Comparison of ENCODE assay signal across 11 mouse cellular contexts in the genomic region with DNA sequence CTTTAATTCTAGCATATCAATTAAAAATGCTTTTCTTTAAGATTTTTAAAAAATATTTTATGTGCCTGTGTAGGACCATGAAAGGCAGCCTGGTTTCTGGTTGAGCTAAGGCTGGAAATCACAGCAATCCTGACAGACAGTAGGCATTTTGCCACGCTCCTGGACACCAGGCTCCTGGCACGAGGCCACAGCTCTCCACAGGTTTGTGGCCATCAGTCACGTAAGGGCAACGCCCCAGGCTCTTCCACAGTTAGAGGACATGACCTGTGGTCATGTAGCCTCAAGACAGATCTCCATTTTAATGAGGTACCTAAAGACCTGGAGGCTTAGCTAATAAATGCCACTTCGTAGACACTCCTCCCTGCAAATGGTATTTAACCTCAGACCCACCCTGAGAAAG. TPM values are rescaled to one million over a fixed set of nuclear protein-coding genes. Genes with fewer than 3 reads are reported as not detected.
DNase-seq lines count a peak whose midpoint lies in the region; ATAC-seq lines count a peak whose summit lies in the region.
"Had no signal": no experiment of that assay in that cellular context is flagged by ENCODE, and none has a peak within 500 bp of the region (broad histone marks: within the 10 kb centered on the region; RNA-seq: fewer than 3 reads in every experiment).

No protein-coding gene starts in this region.

- H3K4me1 ChIP-seq in heart, embryonic 12.5 days (replicated peaks): no peaks in the 10 kb centered on the region; the same call in 1 of the 2 replicates
- H3K4me1 ChIP-seq in intestine, embryonic 16.5 days (ENCODE audit: control insufficient read depth, insufficient read depth, low read length): no peaks in the 10 kb centered on the region
- H3K4me1 ChIP-seq in midbrain, embryonic 14.5 days (ENCODE audit: control insufficient read depth, insufficient read depth, low read length): no peaks in the 10 kb centered on the region
- H3K4me1 ChIP-seq: embryonic facial prominence, embryonic 12.5 days had no signal

- H3K27ac ChIP-seq in heart, embryonic 12.5 days (ENCODE audit: poor library complexity, severe bottlenecking): no peak overlapping the region
- no peak overlapping the region for H3K27ac ChIP-seq in intestine, embryonic 16.5 days (ENCODE audit: low read length)
- no peak overlapping the region for H3K27ac ChIP-seq in midbrain, embryonic 14.5 days (replicated peaks; ENCODE audit: low read depth, low read length)
- H3K27ac ChIP-seq: embryonic facial prominence, embryonic 12.5 days; hindbrain, embryonic 14.5 days; liver, embryonic 12.5 days had no signal

- no peaks in the 10 kb centered on the region for H3K27me3 ChIP-seq in heart, embryonic 12.5 days (replicated peaks)
- H3K27me3 ChIP-seq in intestine, embryonic 16.5 days (replicated peaks; ENCODE audit: control insufficient read depth, insufficient read depth, low read length): no peaks in the 10 kb centered on the region
- no peaks in the 10 kb centered on the region for H3K27me3 ChIP-seq in midbrain, embryonic 14.5 days (ENCODE audit: control insufficient read depth, insufficient read depth, low read length)
- H3K27me3 ChIP-seq: embryonic facial prominence, embryonic 12.5 days; liver, embryonic 12.5 days had no signal

- H3K36me3 ChIP-seq in heart, embryonic 12.5 days: no peaks in the 10 kb centered on the region
- no peaks in the 10 kb centered on the region for H3K36me3 ChIP-seq in intestine, embryonic 16.5 days (ENCODE audit: control insufficient read depth, insufficient read depth, low read length)
- H3K36me3 ChIP-seq in midbrain, embryonic 14.5 days (ENCODE audit: control insufficient read depth, insufficient read depth, low read length): peaks cover 15% of the 10 kb centered on the region
- H3K36me3 ChIP-seq: embryonic facial prominence, embryonic 12.5 days; liver, embryonic 12.5 days had no signal

- H3K9ac ChIP-seq in heart, embryonic 12.5 days: no peak overlapping the region
- H3K9ac ChIP-seq in intestine, embryonic 16.5 days (ENCODE audit: low read depth, low read length): no peak overlapping the region
- no peak overlapping the region for H3K9ac ChIP-seq in midbrain, embryonic 14.5 days (replicated peaks; ENCODE audit: low read length)
- H3K9ac ChIP-seq: embryonic facial prominence, embryonic 12.5 days; hindbrain, embryonic 14.5 days; liver, embryonic 12.5 days had no signal

- 63% methylated on average over 5 of the region's 5 CpGs for WGBS in heart, embryonic 12.5 days
- WGBS in intestine, embryonic 16.5 days: 67% methylated on average over 5 of the region's 5 CpGs
- WGBS in midbrain, embryonic 14.5 days: 74% methylated on average over 5 of the region's 5 CpGs

- H3K9me3 ChIP-seq in heart, embryonic 12.5 days (replicated peaks): no peaks in the 10 kb centered on the region
- H3K9me3 ChIP-seq in intestine, embryonic 16.5 days (ENCODE audit: control insufficient read depth, low read length): no peaks in the 10 kb centered on the region
- no peaks in the 10 kb centered on the region for H3K9me3 ChIP-seq in midbrain, embryonic 14.5 days (ENCODE audit: control insufficient read depth, low read length)
- H3K9me3 ChIP-seq: embryonic facial prominence, embryonic 12.5 days; liver, embryonic 12.5 days had no signal

- DNase-seq in heart, adult 18-20 months: peak; percentile 15 to 16
- DNase-seq in 3134 (ENCODE audit: extremely low read depth, insufficient read length, low spot score): peak; percentile 17
- peak; percentile 37 for DNase-seq in adipocyte (ENCODE audit: low spot score)
- DNase-seq in midbrain, embryonic 14.5 days: no peak
- DNase-seq in left cerebral cortex, adult 18-20 months (ENCODE audit: low spot score in 2 of 2): no peak

- ATAC-seq in heart, embryonic 12.5 days (ENCODE audit: insufficient number of reproducible peaks, low FRiP score): no peak
- peak; percentile 79 for ATAC-seq in intestine, embryonic 16.5 days
- no peak for ATAC-seq in midbrain, embryonic 14.5 days (ENCODE audit: low FRiP score, low TSS enrichment)
- ATAC-seq: forebrain, embryonic 14.5 days; liver, embryonic 12.5 days had no signal

- H3K4me3 ChIP-seq in heart, embryonic 12.5 days: no peak overlapping the region
- H3K4me3 ChIP-seq in intestine, embryonic 16.5 days (ENCODE audit: low read length): no peak overlapping the region
- no peak overlapping the region for H3K4me3 ChIP-seq in midbrain, embryonic 14.5 days (replicated peaks; ENCODE audit: low read depth, low read length)
- H3K4me3 ChIP-seq: embryonic facial prominence, embryonic 12.5 days; liver, embryonic 12.5 days had no signal

- no peak overlapping the region for H3K4me2 ChIP-seq in heart, embryonic 12.5 days
- H3K4me2 ChIP-seq in intestine, embryonic 16.5 days (ENCODE audit: low read depth, low read length): no peak overlapping the region
- no peak overlapping the region for H3K4me2 ChIP-seq in midbrain, embryonic 14.5 days (ENCODE audit: low read length)
- H3K4me2 ChIP-seq: embryonic facial prominence, embryonic 12.5 days; hindbrain, embryonic 14.5 days; liver, embryonic 12.5 days had no signal

RNA-seq across cellular contexts. Expression of a gene that starts 56.9 kb away (rescaled TPM):
- 10 to 100 TPM; 74.0 to 76.9 TPM for total RNA-seq in heart, adult 18-20 months (2021)
- polyA plus RNA-seq in heart, embryonic 12.5 days (2016; fragmentation: Nextera tagmentation; extraction: Ambion mirVana): 109 TPM in 2 replicates
- 61.7 and 63.1 TPM in 2 replicates for polyA plus RNA-seq in intestine, embryonic 16.5 days (2015; fragmentation: Nextera tagmentation; extraction: Ambion mirVana)
- polyA plus RNA-seq in midbrain, embryonic 14.5 days (2014; fragmentation: Nextera tagmentation; extraction: Ambion mirVana): 53.1 and 71.4 TPM in 2 replicates
- 10 to 100 TPM; 21.1 to 27.3 TPM for total RNA-seq in left cerebral cortex, adult 18-20 months (2021)

Comparison
In these comparisons a context has a peak if more than half of its experiments do, and no peak if none do; other contexts are left out.
1. DNase-seq: peak in heart, adult 18-20 months (2 of 2), 3134 (single experiment) and adipocyte (single experiment); none in midbrain, embryonic 14.5 days (single experiment) and left cerebral cortex, adult 18-20 months (0 of 2).